ENCODE assay signal across 8 mouse cellular contexts in genomic region chr11:105456497-105456907, GRCm38 (mm10). TPM values are rescaled to one million over a fixed set of nuclear protein-coding genes. Genes with fewer than 3 reads are reported as not detected.
A peak's percentile ranks its signal among the peaks of the same experiment; 100 is the strongest.
DNase-seq lines count a peak whose midpoint lies in the region; ATAC-seq and TF ChIP-seq lines count a peak whose summit lies in the region.

TSS of gene March10 (minus strand) at chr11:105456735.

- TF ChIP-seq CTCF in olfactory bulb, adult 2 months (IDR thresholded peaks at IDR 0.05; ENCODE audit: insufficient read depth, low read depth, low read length) = no peak

- no peaks in the 10 kb centered on the region for H3K9me3 ChIP-seq in forebrain, embryonic 15.5 days
- H3K9me3 ChIP-seq in hindbrain, embryonic 14.5 days (ENCODE audit: control insufficient read depth, low read length) = no peaks in the 10 kb centered on the region

- H3K4me3 ChIP-seq in forebrain, embryonic 15.5 days = peak within 1 kb of the TSS; percentile 57
- H3K4me3 ChIP-seq in hindbrain, embryonic 14.5 days (replicated peaks; ENCODE audit: low read length) = peak within 1 kb of the TSS; percentile 37
- H3K4me3 ChIP-seq in olfactory bulb, adult 2 months (ENCODE audit: insufficient read depth, low read depth, low read length) = peak within 1 kb of the TSS; percentile 43

- under 1% methylated on average over 35 of the region's 35 CpGs for WGBS in forebrain, embryonic 15.5 days
- WGBS in hindbrain, embryonic 14.5 days = under 1% methylated on average over 35 of the region's 35 CpGs
- WGBS in olfactory bulb, adult 2 months = 2% methylated on average over 35 of the region's 35 CpGs

- peak within 1 kb of the TSS; percentile 88 for H3K27ac ChIP-seq in forebrain, embryonic 15.5 days (replicated peaks)
- peak within 1 kb of the TSS; percentile 82 for H3K27ac ChIP-seq in hindbrain, embryonic 14.5 days
- H3K27ac ChIP-seq in olfactory bulb, adult 2 months (ENCODE audit: insufficient read depth, low read depth, low read length) = peak within 1 kb of the TSS; percentile 91

- peaks cover 18% of the 10 kb centered on the region for H3K4me1 ChIP-seq in forebrain, embryonic 15.5 days
- peaks cover 17% of the 10 kb centered on the region for H3K4me1 ChIP-seq in hindbrain, embryonic 14.5 days (replicated peaks; ENCODE audit: control insufficient read depth, insufficient read depth, low read length)
- peaks cover 20% of the 10 kb centered on the region for H3K4me1 ChIP-seq in olfactory bulb, adult 2 months (ENCODE audit: control insufficient read depth, insufficient read depth, low read length)

- TF ChIP-seq POLR2A in olfactory bulb, adult 2 months (IDR thresholded peaks at IDR 0.05; ENCODE audit: insufficient read depth, low read depth, low read length) = no peak

- peak; percentile 85 for ATAC-seq in forebrain, embryonic 15.5 days (replicated peaks)
- peak; percentile 86 for ATAC-seq in hindbrain, embryonic 14.5 days (ENCODE audit: low FRiP score)

- peak within 1 kb of the TSS; percentile 94 for H3K4me2 ChIP-seq in forebrain, embryonic 15.5 days (replicated peaks)
- peak within 1 kb of the TSS; percentile 68 for H3K4me2 ChIP-seq in hindbrain, embryonic 14.5 days (replicated peaks)

- intact Hi-C loops in heart, postnatal 25 days (cut with DNase I) = no loop called here
- intact Hi-C loops in left cerebral cortex, postnatal 4 days (cut with DNase I) = loop anchor here (10.0 kb wide), 1 partner anchor 138 kb away; no protein-coding TSS in a partner anchor

- peak within 1 kb of the TSS; percentile 64 for H3K9ac ChIP-seq in forebrain, embryonic 15.5 days (replicated peaks)
- peak within 1 kb of the TSS; percentile 60 for H3K9ac ChIP-seq in hindbrain, embryonic 14.5 days

- H3K36me3 ChIP-seq in forebrain, embryonic 15.5 days = no peaks in the 10 kb centered on the region
- no peaks in the 10 kb centered on the region for H3K36me3 ChIP-seq in hindbrain, embryonic 14.5 days (replicated peaks; ENCODE audit: control insufficient read depth, insufficient read depth)

- peak; percentile 90 for DNase-seq in heart, adult 11 months
- no peak for DNase-seq in heart, postnatal 25 days (ENCODE audit: low spot score)
- DNase-seq in cerebellum, adult 18-20 months = peak; percentile 15 to 27
- peak; percentile 75 for DNase-seq in hindbrain, embryonic 14.5 days (ENCODE audit: low spot score)
- DNase-seq in left cerebral cortex, postnatal 4 days = peak; percentile 76
- no peak for DNase-seq in spleen, postnatal 4 days (ENCODE audit: low spot score in 2 of 2)

- no peaks in the 10 kb centered on the region for H3K27me3 ChIP-seq in forebrain, embryonic 15.5 days
- H3K27me3 ChIP-seq in hindbrain, embryonic 14.5 days (ENCODE audit: control insufficient read depth, insufficient read depth, low read length) = no peaks in the 10 kb centered on the region

RNA-seq across cellular contexts. Expression of gene March10, which starts in this region (rescaled TPM):
- total RNA-seq in heart, postnatal 25 days (2021) = not detected
- 0.34 and 0.50 TPM in 2 replicates for polyA plus RNA-seq in forebrain, embryonic 15.5 days (2015; fragmentation: Nextera tagmentation; extraction: Ambion mirVana)
- polyA plus RNA-seq in hindbrain, embryonic 14.5 days (2014; fragmentation: Nextera tagmentation; extraction: Ambion mirVana) = 0.41 and 0.60 TPM in 2 replicates
- total RNA-seq in left cerebral cortex, postnatal 4 days (2021) = 1 to 10 TPM; 1.2 to 1.7 TPM
- not detected in 2 replicates for polyA plus RNA-seq in olfactory bulb, adult 2 months (2012; ENCODE audit: insufficient read depth, insufficient read length, low replicate concordance, missing spikeins)

Comparison
In these comparisons a context has a peak if more than half of its experiments do, and no peak if none do; other contexts are left out.
1. DNase-seq: peak in heart, adult 11 months (single experiment), cerebellum, adult 18-20 months (2 of 2) and left cerebral cortex, postnatal 4 days (single experiment); none in heart, postnatal 25 days (single experiment) and spleen, postnatal 4 days (0 of 2).
2. Peak in ATAC-seq, H3K4me3 ChIP-seq, H3K27ac ChIP-seq, H3K9ac ChIP-seq and H3K4me2 ChIP-seq in forebrain, embryonic 15.5 days; RNA of the gene not detected or under 1 TPM.
3. Peak in DNase-seq, ATAC-seq, H3K4me3 ChIP-seq, H3K27ac ChIP-seq, H3K9ac ChIP-seq and H3K4me2 ChIP-seq in hindbrain, embryonic 14.5 days; RNA of the gene not detected or under 1 TPM.
4. Peak in every context shown above with its lines, with median percentiles within 50 percentile points of each other: H3K27ac ChIP-seq and H3K4me3 ChIP-seq.